Mouse (Mus musculus) testis, adult 2 months (tissue): ENCODE measurements at regions not wholly inside any gene's neighbourhood (a gene's known extent, or its start where the extent isn't known, plus 50 kb on each side); places are given as distances from the start of the nearest gene placed in this dataset.

Experiments
- CTCF ChIP-seq: fragments of 200-500 bp; IDR thresholded peaks from 2 replicates; pipeline ENCODE4 v1.5.1; 2012; ENCODE audit warnings: low read depth, mild to moderate bottlenecking, inconsistent platforms, low read length, moderate library complexity; ENCODE audit not compliant: control insufficient read depth, insufficient read depth, insufficient replicate concordance
- POLR2A ChIP-seq: fragments of 200-500 bp; IDR thresholded peaks from 2 replicates; pipeline ENCODE4 v1.6.1; 2012; ENCODE audit warnings: low read depth, mild to moderate bottlenecking, inconsistent platforms, low read length, moderate library complexity; ENCODE audit not compliant: control insufficient read depth

DNA sequence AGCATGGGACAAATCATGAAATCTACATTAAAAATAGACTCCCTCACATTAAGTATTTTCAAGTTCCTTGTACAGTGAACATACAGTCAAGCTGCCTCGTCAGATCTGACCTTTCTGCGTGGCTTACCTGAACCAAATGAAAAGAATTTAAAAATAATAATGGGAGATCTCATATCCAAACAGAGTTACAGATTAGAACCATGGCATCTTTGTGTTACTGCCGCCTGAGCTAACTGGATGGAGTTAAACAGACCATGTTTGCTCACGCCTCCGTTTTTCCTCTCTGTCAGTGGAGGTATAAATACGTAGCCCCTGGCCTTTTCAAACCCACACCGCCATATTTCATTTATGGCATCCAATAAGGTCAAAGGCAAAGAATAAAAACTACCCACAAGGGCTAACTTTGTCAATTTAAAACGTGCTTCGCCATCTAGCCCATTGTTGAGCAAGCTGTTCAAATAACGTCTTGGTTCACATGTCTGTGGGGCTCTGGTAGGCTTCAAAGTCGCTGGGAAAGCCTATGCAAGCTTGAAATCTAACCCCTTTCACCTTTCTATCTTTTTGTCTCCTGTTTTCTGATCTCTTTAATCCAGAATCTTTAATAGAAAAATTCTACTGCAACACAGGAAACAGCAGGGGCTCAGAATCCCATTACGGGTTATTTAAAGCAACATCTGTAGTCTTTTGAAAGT is 378.6 kb upstream of the Sash1 start:
- TF ChIP-seq POLR2A (no peak), CTCF (no peak)
